Mouse (Mus musculus): ENCODE data around the gene Dock10. TPM values are rescaled to one million over a fixed set of nuclear protein-coding genes. Genes with fewer than 3 reads are reported as not detected.

Dock10 gene
- 17.4 TPM for polyA plus RNA-seq (2014; fragmentation: Illumina TruSeq; extraction: RNeasy Lipid Tissue Mini Kit (QIAGEN cat#74804); ENCODE audit: low replicate concordance)

DNA sequence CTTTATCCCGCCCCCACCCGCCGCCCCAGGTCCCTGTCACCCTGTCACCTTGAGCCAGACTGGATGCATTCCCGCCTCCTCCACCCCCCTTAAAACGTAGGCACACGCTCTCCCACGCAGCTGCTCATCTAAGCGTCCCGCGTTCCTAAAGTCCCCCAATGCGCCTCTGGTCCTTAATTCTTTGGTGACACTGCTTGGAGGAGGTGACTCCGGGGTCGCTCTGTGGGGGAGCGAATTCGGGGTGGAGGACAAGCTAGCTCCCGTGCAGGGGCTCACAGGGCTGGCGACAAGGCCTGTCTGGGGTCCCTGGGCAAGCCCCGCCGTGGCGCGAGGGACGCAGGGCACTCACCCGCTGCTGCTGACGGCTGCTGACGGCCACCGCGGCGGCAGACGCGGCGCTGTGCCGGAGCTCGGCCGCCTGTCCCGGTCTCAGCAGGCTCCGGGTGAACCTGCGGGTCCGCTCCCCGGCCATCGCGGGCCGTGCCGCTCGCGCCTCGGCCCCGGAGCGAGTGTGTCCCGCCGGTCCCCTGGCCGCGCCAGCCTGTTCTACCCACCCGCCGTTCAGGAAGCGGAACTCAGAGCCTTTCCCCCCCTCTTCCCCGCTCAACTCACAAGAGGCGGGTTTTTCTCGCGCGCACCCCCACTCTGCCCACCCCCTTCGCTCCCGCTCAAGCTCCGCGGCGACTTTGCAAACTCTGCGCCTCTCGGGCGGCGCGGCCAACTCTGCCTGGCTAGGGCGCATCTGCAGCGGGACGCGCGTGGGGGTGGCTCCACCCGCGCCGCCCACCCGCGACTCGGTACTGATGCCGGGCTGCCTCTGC, at the start of gene Dock10:
Gene Dock10 (minus strand): TSS at position 551 of the 821 bp plus-strand sequence.

DNA sequence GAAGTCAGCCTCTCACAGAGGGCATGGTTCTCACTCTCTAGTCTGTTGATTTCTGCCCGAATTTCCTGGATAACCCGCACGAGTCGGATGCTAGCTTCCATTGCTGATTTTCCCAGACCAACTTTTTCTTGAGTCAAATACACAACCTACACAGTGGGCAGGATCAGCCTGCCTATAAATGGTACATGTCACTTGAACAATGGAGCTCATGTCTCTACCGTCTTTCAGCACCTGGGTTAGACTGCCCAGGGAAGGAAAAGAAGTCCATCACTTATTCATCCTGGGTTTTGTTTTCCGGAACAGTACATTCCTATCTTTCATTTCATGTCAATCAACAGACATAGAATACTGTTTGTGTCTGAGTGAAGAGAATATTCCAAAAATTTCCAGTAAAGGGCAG, 297.0 kb downstream of the Dock10 start, which contains the start of gene Gm45261:
Gene Gm45261 (minus strand): TSS at position 101 of the 400 bp plus-strand sequence.

